Mouse (Mus musculus): ENCODE results near the gene Akt2.
A peak's percentile ranks its signal among the peaks of the same experiment; 100 is the strongest.
"Not testable (repeated sequence)": the region's sequence is repeated elsewhere in the genome, so short reads cannot be mapped to it uniquely, and the experiment has no call there.

Gene Akt2

DNA sequence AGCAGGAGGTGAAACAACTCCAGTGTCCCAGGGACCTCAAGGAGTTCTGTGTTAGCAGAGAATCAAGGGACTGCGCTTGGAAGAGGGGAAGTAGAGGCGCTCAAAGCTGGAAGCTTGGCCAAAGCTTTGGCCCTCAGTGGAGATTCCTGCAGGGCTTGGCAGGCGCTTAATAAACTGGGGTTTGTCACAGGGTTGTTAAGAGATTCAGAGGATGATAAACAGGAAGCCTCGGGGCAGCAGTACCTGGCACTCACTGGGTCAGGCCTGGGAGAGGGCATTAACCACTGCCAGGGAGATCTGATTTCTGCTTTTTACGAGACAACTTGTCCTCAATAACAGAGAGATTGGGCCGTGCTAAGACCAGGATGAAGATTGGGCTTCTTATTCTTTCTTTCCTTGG is 29.7 kb downstream of the Akt2 start:
- DNase-seq, result no peak

DNA sequence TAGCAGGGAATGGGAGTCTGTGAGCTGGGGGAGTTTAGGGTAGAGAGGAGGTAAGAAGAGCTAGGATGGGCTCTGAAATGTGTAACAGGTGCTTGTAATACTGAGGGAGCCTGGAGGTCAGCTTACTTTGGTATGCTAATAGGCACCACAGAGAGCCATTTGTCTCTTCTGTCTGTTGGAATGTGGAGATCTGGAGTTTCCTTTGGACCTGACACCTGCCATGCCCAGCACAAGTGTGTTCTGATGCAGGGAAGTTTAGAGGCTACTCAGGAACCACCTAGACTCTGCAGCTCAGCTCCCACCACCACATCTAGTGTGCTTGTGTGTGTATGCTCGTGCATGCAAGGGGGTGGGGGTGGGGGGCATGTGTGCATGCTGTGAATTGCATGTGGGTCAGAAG is 30.9 kb downstream of the Akt2 start:
- no peak for DNase-seq

DNA sequence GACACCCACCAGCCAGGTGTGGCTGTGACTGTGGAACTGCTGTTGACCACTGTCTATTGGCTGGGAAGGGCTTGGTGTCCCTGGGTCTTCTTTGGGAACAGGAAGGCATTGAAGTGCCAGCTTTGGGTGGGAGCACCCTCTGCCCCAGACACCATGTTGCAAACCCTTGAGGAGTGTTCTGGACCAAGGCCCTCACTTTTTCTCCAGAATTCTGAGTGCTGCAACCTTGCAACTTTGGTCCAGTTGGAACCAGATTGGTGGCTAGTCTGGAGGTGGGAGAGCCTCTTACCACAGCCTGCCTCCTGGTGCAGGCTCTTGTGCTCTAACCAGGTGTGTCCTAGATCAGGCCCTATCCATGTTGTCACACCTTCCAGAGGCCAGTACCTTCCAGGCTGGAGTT is 33.6 kb downstream of the Akt2 start:
- DNase-seq, result no peak

DNA sequence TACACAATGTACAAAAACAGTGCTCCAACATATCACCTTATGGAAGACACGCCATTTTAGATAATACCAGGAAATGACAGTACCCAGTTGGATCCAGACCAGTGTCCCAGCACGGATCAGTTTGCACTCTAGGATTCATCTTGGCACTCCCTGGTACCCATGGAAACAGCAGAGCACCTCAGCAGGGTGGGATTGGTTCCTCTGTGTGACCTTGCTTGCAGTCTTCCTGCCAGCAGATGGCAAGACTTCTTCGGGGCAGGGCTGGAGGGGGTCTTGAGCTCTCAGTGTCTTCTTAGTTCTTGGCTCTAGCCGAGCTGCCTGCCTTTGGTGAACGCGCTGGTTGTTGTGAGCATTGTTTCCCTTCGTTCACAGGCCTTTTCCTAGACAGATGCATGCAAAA is 36.4 kb downstream of the Akt2 start:
- no peak for DNase-seq

DNA sequence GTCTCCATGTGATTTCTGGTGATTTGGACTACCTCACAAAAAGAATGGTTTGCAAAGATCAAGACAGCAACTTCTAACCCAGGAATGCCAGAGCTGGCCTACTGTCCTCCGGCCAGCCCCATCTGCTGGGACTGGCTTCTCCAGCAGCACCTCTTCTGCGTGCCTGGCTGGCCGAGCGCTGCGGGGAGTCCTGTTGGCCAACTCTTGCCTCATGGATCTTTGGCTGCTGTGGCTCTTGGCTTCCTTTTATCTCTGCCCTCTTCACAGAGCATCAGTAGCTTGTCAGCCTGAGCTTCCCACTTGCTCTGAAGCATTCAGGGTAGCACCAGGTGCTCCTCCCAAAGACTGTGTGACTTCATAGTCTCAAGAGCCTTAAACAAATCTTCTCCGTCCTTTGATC is 36.8 kb downstream of the Akt2 start:
- no peak for DNase-seq

DNA sequence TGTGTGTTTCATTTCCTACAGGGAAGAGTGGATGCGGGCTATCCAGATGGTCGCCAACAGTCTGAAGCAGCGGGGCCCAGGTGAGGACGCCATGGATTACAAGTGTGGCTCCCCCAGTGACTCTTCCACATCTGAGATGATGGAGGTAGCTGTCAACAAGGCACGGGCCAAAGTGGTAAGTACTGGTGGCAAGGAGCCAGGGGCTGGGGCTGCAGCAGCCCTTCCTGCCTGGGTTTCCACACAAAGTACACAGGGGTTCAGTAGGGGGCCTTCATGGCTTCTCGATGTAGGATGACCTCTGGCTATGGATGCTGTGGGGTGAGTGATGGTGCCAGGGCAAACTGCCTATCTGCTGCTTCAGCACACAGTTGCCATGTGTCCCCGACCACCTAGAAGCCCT is 37.5 kb downstream of the Akt2 start:
- DNase-seq, result not testable (repeated sequence)

DNA sequence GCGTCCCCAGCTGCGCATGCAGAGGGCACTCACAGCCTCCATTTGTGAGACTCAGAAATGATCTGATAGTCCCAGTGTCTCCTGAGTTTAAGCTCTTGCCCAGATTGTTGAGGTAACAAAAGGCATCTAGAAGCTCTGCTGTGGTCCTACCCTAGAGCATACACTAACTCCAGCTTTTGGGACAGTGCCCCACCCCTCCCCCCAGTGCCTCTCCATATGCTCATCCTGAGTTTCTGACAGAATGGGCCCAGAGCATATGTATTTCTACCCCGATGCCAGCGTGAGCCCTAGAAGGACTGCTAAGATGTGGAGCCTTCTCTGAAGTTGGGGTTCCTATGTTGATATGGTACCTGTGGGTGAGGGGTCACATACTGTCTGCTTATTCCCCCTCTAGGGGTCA is 40.1 kb downstream of the Akt2 start:
- DNase-seq, result no peak

DNA sequence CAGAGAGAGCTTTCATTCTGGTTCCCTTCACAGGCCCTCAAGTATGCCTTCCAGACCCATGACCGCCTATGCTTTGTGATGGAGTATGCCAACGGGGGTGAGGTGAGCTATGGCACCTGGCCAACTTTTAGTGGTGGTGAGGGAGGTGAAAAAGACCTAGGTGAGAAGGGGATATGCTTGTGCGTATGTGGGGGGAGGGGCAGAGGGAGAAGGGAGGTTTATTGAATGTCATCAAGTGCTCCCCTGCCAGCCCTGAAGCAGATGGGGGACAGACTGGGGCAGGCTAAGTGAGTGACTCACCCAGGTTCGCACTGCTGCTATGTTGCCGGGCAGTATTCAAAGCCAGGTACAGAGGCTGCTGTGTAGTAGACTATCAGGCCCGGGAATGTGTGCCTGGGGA is 41.8 kb downstream of the Akt2 start:
- DNase-seq, result no peak

DNA sequence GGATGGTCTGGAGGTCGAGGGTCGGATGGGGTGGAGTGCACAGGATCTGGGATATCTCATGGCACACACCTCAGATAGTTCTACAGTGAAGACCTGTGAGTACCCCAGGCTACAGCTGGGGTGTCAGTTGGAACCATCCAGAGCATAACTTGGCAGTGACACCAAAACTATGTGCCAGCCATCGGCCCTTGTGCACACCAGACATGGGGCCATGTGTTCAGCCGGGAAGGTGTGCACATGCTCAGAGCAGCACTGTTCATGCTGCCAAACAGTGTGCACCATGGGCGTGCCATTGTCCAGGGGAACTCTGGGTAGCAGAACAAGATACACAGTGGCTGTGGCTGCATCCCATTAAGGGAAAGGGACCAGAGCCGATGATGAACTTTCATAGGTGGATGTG is 43.3 kb downstream of the Akt2 start:
- no peak for DNase-seq

DNA sequence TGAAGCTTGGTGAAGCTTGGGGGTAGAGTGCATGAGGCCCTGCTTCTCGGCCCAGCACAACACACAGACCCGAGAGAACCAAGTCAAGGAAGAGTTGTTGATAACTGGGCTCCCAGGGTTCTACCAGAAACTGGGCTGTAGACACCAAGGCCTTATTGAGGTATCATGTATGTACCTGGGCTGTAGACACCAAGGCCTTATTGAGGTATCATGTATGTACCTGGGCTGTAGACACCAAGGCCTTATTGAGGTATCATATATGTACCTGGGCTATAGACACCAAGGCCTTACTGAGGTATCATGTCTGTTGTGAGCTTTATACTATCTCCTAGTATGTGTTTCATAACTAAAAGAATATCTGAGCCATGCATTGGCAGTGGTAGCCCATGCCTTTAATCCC is 43.7 kb downstream of the Akt2 start:
- DNase-seq, result not testable (repeated sequence)

DNA sequence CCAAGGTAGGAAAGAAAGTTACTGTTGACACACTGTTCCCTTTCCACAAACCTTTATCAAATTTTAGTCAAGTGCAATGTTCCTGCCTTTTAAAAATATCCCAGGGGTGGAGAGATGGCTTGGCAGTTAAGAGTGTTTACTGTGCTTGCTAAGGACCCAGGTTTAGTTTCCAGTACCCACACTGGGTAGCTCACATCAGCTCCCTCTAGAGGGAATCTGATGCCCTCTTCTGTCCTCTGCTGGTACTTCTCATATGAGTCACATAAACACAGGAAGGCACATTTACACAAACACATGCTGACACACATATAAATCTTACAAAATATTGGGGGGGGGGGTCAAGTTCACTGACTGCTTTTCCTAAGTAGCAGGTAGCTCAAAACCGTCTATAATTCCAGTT is 53.1 kb downstream of the Akt2 start:
- no peak for DNase-seq

DNA sequence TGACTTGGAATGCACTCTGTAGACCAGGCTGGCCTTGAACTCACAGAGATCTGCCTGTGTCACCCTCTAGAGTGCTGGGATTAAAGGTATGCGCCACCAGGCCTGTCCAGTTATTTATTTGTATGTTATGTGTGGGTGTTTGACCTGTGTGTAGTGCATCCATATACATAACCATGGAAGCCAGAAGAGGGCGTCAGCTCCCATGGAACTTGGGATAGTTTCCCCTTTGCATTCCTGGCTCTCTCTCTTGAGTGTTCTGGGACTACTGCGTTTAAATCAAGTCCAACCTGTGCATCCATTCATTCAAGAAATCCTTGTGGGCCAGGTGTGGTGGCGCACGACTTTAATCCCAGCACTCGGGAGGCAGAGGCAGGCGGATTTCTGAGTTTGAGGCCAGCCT is 55.2 kb downstream of the Akt2 start:
- no peak for DNase-seq

DNA sequence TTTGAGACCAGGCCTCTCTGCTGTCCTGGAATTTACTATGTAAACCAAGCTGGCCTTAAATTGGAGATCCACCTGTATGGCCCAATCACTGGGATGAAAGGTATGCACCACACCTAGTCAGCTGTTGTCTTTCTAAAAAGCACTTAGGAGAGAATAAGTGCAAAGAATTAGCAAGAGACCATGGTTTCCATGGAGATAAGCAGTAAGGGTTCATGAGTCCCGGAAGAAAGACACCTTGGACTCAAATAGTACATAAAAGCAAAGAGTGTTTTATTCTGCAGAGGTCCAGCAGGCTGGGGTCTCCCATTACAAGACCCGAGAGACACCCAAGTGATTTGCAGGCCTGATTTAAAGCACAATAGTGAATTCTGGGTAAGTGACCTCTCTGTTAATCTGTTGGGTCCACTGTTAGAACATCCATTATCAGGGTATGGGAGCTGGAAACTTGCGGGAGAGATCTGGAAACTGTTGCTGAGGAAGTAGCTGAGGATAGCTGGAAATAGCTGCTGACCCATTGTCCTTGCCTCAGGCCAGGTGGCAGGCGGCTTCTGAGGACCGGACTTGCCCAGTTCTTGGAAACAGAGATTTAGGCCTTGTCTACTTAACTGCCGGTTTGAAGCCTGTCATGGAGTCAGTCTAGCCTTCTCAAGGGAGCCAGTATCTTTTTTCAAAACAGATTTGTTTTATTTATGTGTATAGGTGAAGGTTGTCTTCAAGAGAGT is 56.1 kb downstream of the Akt2 start:
- DNase-seq, result no peak

DNA sequence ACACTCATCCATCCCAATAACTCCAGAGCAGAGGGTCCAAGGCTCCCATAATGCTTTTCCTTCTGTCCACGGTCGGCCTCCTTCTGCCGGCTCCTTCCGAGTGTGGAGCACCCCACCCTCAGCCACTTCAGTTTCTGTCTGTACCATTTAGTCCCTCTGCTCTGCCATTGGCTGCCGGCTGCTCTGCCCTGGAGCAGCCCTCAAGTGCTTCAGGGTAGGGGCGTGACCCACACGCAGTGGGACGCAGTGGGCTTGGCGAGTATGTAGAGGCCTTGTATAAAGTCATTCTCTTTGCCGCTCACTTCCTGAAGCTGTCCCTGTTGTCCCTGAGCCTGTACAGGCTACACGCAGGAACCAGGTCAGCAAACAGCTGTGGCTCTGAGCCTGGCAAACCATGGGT is 58.4 kb downstream of the Akt2 start:
- no peak for DNase-seq

DNA sequence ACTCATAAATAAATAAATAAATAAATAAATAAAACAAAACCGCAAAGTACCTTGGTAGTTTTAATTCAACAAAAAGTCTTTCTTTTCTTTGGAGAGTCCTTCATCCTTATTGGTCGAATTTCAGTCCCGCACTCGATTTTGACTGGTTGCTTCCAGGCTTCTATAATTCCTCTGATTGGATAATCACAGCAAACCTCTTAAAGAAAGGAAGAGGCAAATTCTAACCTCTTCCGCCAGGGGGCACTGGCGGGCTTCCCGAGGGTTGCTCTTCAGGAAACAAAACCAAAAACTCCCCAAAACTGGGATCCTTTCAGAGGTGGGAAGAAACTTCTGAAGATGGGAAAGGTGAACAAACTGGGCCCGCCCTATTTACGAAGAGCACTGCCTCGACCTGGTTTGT is 59.6 kb downstream of the Akt2 start:
- peak; percentile 81 for DNase-seq

DNA sequence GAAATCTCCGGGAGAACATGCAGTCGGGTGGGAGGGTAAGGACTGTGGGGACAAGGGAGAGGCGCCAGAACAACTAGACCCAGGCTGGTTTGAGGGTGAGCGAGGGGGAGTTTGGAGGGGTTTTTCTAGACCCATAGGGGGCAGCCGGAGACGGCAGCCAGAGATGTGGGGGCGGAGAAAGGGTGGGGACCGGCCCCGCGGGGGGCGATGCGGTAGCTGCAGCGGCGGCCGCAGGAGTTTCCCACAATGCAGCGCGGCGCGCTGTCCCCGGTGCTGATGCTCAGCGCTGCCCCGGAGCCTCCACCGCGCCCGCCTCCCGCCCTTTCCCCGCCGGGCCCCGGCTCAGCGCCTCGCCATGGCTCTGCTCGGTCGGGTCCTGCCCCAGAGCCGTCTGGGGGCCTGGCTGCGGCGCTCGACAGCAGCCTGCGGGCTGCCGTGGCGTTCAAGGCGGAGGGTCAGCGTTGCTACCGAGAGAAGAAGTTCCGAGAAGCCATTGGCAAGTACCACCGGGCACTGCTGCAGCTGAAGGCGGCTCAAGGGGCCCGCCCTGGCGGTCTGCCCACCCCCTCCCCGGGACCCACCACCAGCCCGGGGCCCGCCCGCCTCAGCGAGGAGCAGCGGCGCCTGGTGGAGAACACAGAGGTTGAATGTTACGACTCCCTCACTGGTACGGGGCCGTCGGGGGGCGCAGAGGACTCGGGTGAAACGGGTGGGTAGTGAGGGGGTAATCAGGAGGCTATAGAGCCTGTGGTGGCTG is 62.5 kb downstream of the Akt2 start, which contains the start of gene Ttc9b:
Gene Ttc9b (plus strand): TSS at position 235 of the 757 bp plus-strand sequence.
- DNase-seq, result no peak

DNA sequence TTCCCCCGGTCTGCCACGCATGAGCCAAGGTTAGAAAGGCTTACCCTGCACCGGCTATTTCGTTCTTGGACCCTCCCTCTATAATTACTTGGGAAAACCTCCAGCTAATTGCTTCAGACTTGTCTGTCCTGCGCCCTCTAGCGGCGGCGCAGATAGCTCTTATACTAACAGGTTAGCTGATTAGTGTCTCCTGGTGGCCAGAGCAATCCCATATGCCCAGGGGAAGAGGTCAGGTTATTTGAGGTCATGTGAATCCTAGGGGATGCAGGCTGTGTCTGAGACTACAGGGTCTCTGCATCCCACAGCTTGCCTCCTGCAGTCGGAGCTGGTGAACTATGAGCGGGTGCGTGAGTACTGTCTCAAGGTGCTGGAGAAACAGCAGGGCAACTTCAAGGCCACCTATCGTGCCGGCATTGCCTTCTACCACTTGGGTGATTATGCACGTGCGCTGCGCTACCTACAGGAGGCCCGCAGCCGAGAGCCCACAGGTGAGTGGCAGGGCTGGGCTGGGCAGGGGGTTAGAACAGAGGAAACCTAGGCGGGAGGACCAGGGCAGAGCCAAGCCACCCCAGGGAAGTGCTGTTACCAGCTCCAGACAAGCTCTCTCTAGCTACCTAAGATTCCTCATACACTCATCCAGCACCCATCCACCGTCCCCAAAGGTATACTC is 63.4 kb downstream of the Akt2 start:
- peak; percentile 47 for DNase-seq

DNA sequence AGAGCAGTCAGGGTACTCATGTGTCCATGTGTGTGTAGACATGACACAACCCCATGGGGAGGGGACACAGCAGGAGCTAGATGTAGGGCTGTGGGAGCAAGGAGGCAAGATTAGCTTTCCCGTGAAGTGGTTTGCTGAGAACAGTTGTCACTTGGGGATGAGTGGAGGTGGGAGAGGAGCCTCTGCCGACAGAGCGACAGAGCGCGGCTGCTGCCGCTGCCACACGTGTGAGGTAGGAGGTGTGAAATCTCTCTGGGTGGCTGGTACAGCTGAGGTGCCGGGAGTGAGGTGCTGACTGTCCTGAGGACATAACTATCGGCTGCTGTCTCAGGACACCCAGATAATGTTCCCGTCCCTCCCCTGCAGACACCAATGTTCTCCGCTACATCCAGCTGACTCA is 64.2 kb downstream of the Akt2 start:
- no peak for DNase-seq

DNA sequence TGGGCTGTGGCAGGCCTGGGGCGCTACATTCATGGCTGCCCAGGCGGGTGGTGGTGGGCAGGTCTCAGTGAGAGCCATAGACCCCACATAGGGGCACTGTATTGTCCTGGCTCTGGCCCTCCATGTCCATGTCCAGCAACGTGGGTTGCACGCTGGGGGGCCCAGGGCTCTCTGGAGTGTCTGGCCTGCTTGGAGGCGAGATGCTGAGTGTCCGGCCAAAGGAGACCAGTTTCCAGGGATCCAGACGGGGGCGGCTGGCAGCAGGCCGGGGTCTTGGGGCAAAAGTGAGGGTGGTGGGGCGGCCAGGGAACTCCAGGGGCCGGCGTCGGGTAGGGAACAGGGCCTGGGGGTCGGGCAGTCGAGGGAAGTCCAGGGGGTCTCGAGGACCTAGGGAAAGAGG is 65.2 kb downstream of the Akt2 start:
- no peak for DNase-seq

DNA sequence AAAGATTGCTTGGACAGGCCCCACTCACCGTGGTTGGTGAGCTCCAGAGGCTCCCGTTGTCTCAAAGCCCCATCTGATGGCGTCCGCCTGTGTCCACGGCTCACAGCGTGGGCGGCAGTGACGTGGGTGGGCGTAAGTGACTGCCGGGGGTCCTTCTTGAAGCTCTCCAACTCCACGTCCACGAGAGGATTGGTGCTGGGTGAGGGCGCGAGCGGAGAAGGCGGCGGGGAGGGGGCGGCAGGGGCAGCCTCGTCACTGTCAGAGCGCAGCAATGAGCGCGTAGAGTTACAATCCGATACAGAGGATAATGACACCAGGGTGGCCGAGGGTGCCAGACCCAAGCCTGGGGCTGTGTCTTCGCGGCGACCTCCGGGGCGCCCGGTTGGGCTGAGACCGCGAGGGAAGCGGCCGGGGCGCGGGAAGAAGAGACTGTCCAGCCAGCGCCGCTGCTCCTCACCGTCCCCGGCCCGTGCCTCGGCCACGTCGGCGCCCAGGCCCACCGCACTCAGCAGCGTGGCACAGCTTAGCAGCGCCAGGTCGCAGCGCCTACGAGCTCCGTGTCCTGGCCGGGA is 66.6 kb downstream of the Akt2 start:
- DNase-seq, result no peak

DNA sequence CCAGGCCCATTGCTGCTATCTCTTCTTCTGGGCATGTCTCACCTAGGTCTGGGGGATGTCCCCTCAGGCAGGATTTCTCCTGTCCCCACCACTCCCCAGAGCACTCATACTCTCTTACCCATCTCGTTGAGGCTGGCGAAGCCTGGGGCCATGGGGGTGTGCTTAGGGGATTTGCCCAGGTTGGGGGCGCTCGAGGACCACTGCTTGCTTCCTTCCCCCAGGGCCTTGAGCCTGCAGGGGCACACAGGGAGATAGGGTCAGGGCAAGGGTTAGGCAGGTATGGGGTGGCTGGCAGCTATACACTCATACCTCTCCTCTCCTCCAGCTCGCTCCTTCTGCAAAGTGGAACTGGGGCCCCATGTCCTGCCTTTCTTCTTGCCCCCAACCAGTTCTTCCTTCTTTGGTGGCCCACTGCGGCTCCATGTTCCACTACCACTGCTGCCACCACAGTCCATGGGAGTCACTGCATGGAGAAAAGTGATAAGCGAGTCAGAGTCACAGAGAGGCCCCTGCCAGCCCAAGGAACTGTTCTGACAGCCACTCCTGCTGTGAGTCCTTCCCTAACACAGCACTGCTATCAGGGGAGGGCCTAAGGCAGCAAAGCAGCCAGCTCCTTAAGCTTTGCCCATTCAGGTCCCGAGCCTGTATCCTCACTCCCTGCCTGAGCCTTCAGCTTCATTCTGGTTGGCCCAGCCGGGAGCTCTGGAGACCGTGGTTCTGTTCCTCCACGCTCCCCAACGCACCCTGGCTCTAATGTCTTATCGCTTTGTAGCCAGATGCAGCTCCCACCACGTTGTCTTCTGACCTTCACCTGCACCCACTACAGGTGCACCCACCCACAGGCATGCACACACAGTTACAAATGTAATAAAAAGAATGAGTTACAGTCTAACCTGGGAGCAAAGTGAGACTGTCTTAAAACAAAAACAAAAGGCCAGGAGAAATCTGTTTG is 67.6 kb downstream of the Akt2 start:
- DNase-seq, result no peak

DNA sequence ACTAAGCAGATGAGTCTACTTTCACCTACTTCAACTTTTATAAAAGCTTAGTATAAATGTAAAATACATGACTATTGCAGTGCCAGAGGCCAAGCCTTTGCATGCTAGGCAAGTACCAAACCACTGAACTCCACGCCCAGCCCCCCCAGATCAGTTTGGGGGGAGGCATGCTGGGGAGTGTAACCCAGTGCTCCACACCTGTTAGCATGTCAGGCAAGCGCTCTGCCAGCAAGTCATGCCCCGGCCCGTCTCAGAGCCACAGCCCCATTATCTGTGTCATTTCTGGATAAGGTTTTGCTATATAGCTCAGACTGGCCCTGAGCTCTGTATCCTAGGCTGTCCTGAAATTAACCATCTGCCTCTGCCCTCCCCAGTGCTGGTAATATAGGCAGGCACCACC is 70.7 kb downstream of the Akt2 start:
- no peak for DNase-seq

Measured in kidney, adult 9 months (tissue).